Mouse (Mus musculus): ENCODE measurements around the gene Acin1.

The Acin1 gene

GRCm38 (mm10) chr14:54609962-54610361 is 76.8 kb downstream of the Acin1 start:
- peak; percentile 50 for DNase-seq (ENCODE audit: low read depth, low spot score)

GRCm38 (mm10) chr14:54609245-54609644 is 77.5 kb downstream of the Acin1 start:
- DNase-seq (ENCODE audit: low read depth, low spot score): no peak

- no peak for DNase-seq (ENCODE audit: low read depth, low spot score)
These were observed 79.5 kb downstream of the Acin1 start for GRCm38 (mm10) chr14:54607226-54607625.

- peak; percentile 81 for DNase-seq (ENCODE audit: low read depth, low spot score)
These were observed 80.9 kb downstream of the Acin1 start, which contains the start of gene 4931414P19Rik for GRCm38 (mm10) chr14:54605752-54606321. TSS of gene 4931414P19Rik (minus strand) at chr14:54605993.

GRCm38 (mm10) chr14:54603686-54604085 is 83.0 kb downstream of the Acin1 start:
- DNase-seq (ENCODE audit: low read depth, low spot score): no peak

- DNase-seq (ENCODE audit: low read depth, low spot score): peak; percentile 97
These were observed 83.6 kb downstream of the Acin1 start for GRCm38 (mm10) chr14:54603038-54603654.

- DNase-seq (ENCODE audit: low read depth, low spot score): no peak
These were observed 84.1 kb downstream of the Acin1 start for GRCm38 (mm10) chr14:54602613-54603012.

- DNase-seq (ENCODE audit: low read depth, low spot score): no peak
These were observed 85.1 kb downstream of the Acin1 start for GRCm38 (mm10) chr14:54601601-54602000.

GRCm38 (mm10) chr14:54597084-54597483 is 89.6 kb downstream of the Acin1 start:
- DNase-seq (ENCODE audit: low read depth, low spot score): peak; percentile 51

GRCm38 (mm10) chr14:54594631-54595414 is 91.9 kb downstream of the Acin1 start:
- DNase-seq (ENCODE audit: low read depth, low spot score): no peak

- no peak for DNase-seq (ENCODE audit: low read depth, low spot score)
These were observed 92.7 kb downstream of the Acin1 start for GRCm38 (mm10) chr14:54594055-54594454.

- DNase-seq (ENCODE audit: low read depth, low spot score): no peak
These were observed 94.3 kb downstream of the Acin1 start for GRCm38 (mm10) chr14:54592319-54592934.

All from CD4-positive helper T cell, adult 2 months (primary cell).